Mouse (Mus musculus) bone marrow macrophage, adult 2 months (primary cell): Measurements from ENCODE around the gene Gm3012. TPM values are rescaled to one million over a fixed set of nuclear protein-coding genes. Genes with fewer than 3 reads are reported as not detected.
"Not testable (repeated sequence)": the region's sequence is repeated elsewhere in the genome, so short reads cannot be mapped to it uniquely, and the experiment has no call there.

Experiments
- H3K27ac ChIP-seq: 2 replicates; pipeline ENCODE4 v1.5.1; 2012; ENCODE audit warnings: low read depth, low read length; ENCODE audit not compliant: insufficient read depth
- H3K4me1 ChIP-seq: 2 replicates; pipeline ENCODE4 v1.6.1; 2012; ENCODE audit warnings: low read length; ENCODE audit not compliant: control insufficient read depth, insufficient read depth
- H3K4me3 ChIP-seq: 2 replicates; pipeline ENCODE4 v1.5.1; 2012; ENCODE audit warnings: mild to moderate bottlenecking, low read length, moderate library complexity; ENCODE audit not compliant: insufficient read depth
- polyA plus RNA-seq: library from polyadenylated mRNA; stranded (reverse); fragments of >200 nt; gene quantifications from 2 replicates; pipeline ENCODE4 v1.2.4, GENCODE M21; 2012; ENCODE audit not compliant: missing spikeins, insufficient read depth, insufficient read length

The Gm3012 gene
- polyA plus RNA-seq: not detected in 2 replicates

DNA sequence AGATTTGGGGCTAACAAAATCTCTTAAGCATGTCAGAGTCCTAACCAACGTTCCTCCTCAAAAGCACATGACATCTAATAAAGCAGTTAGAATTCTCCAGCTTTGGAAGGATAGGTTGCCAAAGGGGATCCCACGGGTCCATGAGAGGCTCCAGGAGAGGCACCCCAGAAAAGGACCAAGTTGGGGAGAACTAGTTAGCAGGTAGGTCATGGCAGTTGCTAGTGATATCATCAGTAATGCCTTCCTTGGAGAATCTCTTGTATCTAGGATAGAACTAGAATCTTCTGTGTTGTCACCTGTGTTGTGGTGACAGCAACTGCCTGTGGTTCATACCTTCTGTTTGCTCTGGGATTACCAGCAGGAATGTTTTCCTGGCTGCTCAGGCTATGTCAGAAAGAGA is at the start of gene Gm3012:
TSS of gene Gm3012 (plus strand) at position 301 of the 400 bp plus-strand sequence.
- not testable (repeated sequence) for H3K27ac ChIP-seq, H3K4me1 ChIP-seq, H3K4me3 ChIP-seq

DNA sequence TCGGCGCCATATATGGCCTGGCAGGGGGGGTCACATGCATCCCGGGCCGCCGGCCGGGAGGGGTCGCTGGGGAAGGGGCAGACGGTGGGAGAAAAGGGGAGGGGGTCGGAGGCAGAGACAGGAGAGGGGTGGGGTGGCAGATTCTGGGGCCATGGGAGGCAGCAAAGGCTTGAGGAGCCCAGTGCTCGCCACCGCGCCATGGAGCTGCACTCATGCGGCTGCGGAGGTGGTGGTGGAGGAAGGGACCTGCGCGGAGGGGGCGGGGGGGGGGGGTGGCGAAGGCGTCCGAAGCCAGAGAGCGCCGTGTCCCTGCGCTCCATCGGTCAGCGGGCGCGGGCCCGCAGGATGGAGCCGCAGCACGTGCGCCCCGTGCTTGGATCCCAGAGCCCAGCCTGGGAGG is 17.4 kb downstream of the Gm3012 start, which contains the start of gene Gm3020:
TSS of gene Gm3020 (plus strand) at position 301 of the 400 bp plus-strand sequence.
- not testable (repeated sequence) for H3K4me1 ChIP-seq, H3K27ac ChIP-seq, H3K4me3 ChIP-seq

DNA sequence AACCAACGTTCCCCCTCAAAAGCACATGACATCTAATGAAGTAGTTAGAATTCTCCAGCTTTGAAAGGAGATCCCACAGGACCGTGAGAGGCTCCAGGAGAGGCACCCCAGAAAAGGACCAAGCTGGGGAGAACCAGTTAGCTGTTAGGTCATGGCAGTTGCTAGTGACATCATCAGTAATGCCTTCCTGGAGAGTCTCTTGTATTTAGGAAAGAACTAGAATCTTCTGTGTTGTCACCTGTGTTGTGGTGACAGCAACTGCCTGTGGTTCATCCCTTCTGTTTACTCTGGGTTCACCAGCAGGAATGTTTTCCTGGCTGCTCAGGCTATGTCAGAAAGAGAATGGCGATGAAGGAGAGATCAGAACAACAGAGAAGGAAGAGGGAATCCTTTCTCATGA is 54.2 kb downstream of the Gm3012 start, which contains the start of gene Gm3043:
TSS of gene Gm3043 (plus strand) at position 301 of the 400 bp plus-strand sequence.
- not testable (repeated sequence) for H3K4me1 ChIP-seq, H3K27ac ChIP-seq, H3K4me3 ChIP-seq

Other genes starting within 250 kb of the Gm3012 start
- not detected in 2 replicates for gene Gm10413, start 239.4 kb upstream of the Gm3012 start, polyA plus RNA-seq
- gene Gm10409, start 221.9 kb upstream of the Gm3012 start, polyA plus RNA-seq: not detected in 2 replicates
- gene Gm3005, start 206.4 kb upstream of the Gm3012 start, polyA plus RNA-seq: not detected in 2 replicates
- gene Gm10408, start 185.1 kb upstream of the Gm3012 start, polyA plus RNA-seq: not detected in 2 replicates
- gene Gm3020, start 17.5 kb downstream of the Gm3012 start, polyA plus RNA-seq: not detected in 2 replicates
- gene Gm3043, start 54.3 kb downstream of the Gm3012 start, polyA plus RNA-seq: not detected in 2 replicates
- not detected in 2 replicates for gene Gm3002, start 175.6 kb downstream of the Gm3012 start, polyA plus RNA-seq
- not detected in 2 replicates for gene Gm3033, start 211.7 kb downstream of the Gm3012 start, polyA plus RNA-seq
- gene Gm2916, start 249.7 kb downstream of the Gm3012 start, polyA plus RNA-seq: not detected in 2 replicates